Mouse (Mus musculus): ENCODE data around the gene Amz2.

The Amz2 gene

GRCm38 (mm10) chr11:109422263-109422662 lies 3.5 kb upstream of the Amz2 start:
- no peak for DNase-seq

GRCm38 (mm10) chr11:109423294-109423693 lies 2.5 kb upstream of the Amz2 start:
- DNase-seq, result no peak

- no peak for DNase-seq
Measured at GRCm38 (mm10) chr11:109426272-109426586, 483 bp downstream of the Amz2 start.

- DNase-seq, result no peak
Measured at GRCm38 (mm10) chr11:109427353-109427752, 1.6 kb downstream of the Amz2 start.

GRCm38 (mm10) chr11:109434233-109434798 lies 8.6 kb downstream of the Amz2 start:
- DNase-seq, result no peak

- DNase-seq, result no peak
Measured at GRCm38 (mm10) chr11:109436889-109437288, 11.1 kb downstream of the Amz2 start.

GRCm38 (mm10) chr11:109439209-109439608 lies 13.5 kb downstream of the Amz2 start:
- no peak for DNase-seq

GRCm38 (mm10) chr11:109439829-109440340 lies 14.1 kb downstream of the Amz2 start:
- peak; percentile 72 for DNase-seq

GRCm38 (mm10) chr11:109440641-109441040 lies 14.9 kb downstream of the Amz2 start:
- DNase-seq, result no peak

GRCm38 (mm10) chr11:109441119-109441518 lies 15.4 kb downstream of the Amz2 start:
- no peak for DNase-seq

- DNase-seq, result no peak
Measured at GRCm38 (mm10) chr11:109442166-109442730, 16.5 kb downstream of the Amz2 start.

GRCm38 (mm10) chr11:109443468-109444263 lies 17.9 kb downstream of the Amz2 start:
- DNase-seq, result no peak

- no peak for DNase-seq
Measured at GRCm38 (mm10) chr11:109444600-109444999, 18.9 kb downstream of the Amz2 start.

GRCm38 (mm10) chr11:109445438-109446035 lies 19.8 kb downstream of the Amz2 start:
- no peak for DNase-seq

GRCm38 (mm10) chr11:109451169-109451568 lies 25.4 kb downstream of the Amz2 start:
- no peak for DNase-seq

- no peak for DNase-seq
Measured at GRCm38 (mm10) chr11:109456261-109456660, 30.5 kb downstream of the Amz2 start.

- DNase-seq, result no peak
Measured at GRCm38 (mm10) chr11:109458165-109458564, 32.4 kb downstream of the Amz2 start.

GRCm38 (mm10) chr11:109460586-109460985 lies 34.8 kb downstream of the Amz2 start:
- no peak for DNase-seq

GRCm38 (mm10) chr11:109465068-109465467 lies 39.3 kb downstream of the Amz2 start:
- no peak for DNase-seq

- DNase-seq, result no peak
Measured at GRCm38 (mm10) chr11:109466987-109467386, 41.2 kb downstream of the Amz2 start.

GRCm38 (mm10) chr11:109468133-109468532 lies 42.4 kb downstream of the Amz2 start:
- DNase-seq, result no peak

GRCm38 (mm10) chr11:109470170-109470569 lies 44.4 kb downstream of the Amz2 start:
- no peak for DNase-seq
